Mouse (Mus musculus): ENCODE measurements around the gene Itpkc.
A peak's percentile ranks its signal among the peaks of the same experiment; 100 is the strongest.

The Itpkc gene

GRCm38 (mm10) chr7:27193731-27194130, 34.7 kb downstream of the Itpkc start:
- DNase-seq (ENCODE audit: low read depth, low spot score): no peak

GRCm38 (mm10) chr7:27192434-27192833, 36.0 kb downstream of the Itpkc start:
- DNase-seq (ENCODE audit: low read depth, low spot score): no peak

- DNase-seq (ENCODE audit: low read depth, low spot score): no peak
These were observed 39.1 kb downstream of the Itpkc start for GRCm38 (mm10) chr7:27189271-27189931.

GRCm38 (mm10) chr7:27185986-27186385, 42.5 kb downstream of the Itpkc start:
- no peak for DNase-seq (ENCODE audit: low read depth, low spot score)

GRCm38 (mm10) chr7:27184964-27185363, 43.5 kb downstream of the Itpkc start:
- DNase-seq (ENCODE audit: low read depth, low spot score): no peak

- no peak for DNase-seq (ENCODE audit: low read depth, low spot score)
These were observed 46.0 kb downstream of the Itpkc start for GRCm38 (mm10) chr7:27182498-27182897.

- DNase-seq (ENCODE audit: low read depth, low spot score): no peak
These were observed 47.4 kb downstream of the Itpkc start, which contains the start of the genes Gm21983 and Mia for GRCm38 (mm10) chr7:27180837-27181695. TSS of gene Gm21983 (minus strand) at chr7:27181086. TSS of gene Mia (minus strand) at chr7:27181157.

- DNase-seq (ENCODE audit: low read depth, low spot score): no peak
These were observed 48.4 kb downstream of the Itpkc start for GRCm38 (mm10) chr7:27180036-27180435.

GRCm38 (mm10) chr7:27179217-27179918, 49.1 kb downstream of the Itpkc start:
- no peak for DNase-seq (ENCODE audit: low read depth, low spot score)

- peak; percentile 99 for DNase-seq (ENCODE audit: low read depth, low spot score)
These were observed 49.9 kb downstream of the Itpkc start, which contains the start of gene Rab4b for GRCm38 (mm10) chr7:27178324-27179216. TSS of gene Rab4b (minus strand) at chr7:27178896.

- no peak for DNase-seq (ENCODE audit: low read depth, low spot score)
These were observed 50.5 kb downstream of the Itpkc start for GRCm38 (mm10) chr7:27177942-27178323.

- DNase-seq (ENCODE audit: low read depth, low spot score): no peak
These were observed 53.6 kb downstream of the Itpkc start for GRCm38 (mm10) chr7:27174896-27175295.

GRCm38 (mm10) chr7:27174496-27174895, 54.0 kb downstream of the Itpkc start:
- no peak for DNase-seq (ENCODE audit: low read depth, low spot score)

GRCm38 (mm10) chr7:27170981-27171380, 57.5 kb downstream of the Itpkc start:
- DNase-seq (ENCODE audit: low read depth, low spot score): no peak

- DNase-seq (ENCODE audit: low read depth, low spot score): no peak
These were observed 60.1 kb downstream of the Itpkc start for GRCm38 (mm10) chr7:27168371-27168770.

- no peak for DNase-seq (ENCODE audit: low read depth, low spot score)
These were observed 60.9 kb downstream of the Itpkc start for GRCm38 (mm10) chr7:27167475-27168094.

GRCm38 (mm10) chr7:27166614-27167474, 61.6 kb downstream of the Itpkc start, which contains the start of gene Egln2:
TSS of gene Egln2 (minus strand) at chr7:27166802.
- DNase-seq (ENCODE audit: low read depth, low spot score): peak; percentile 84

- DNase-seq (ENCODE audit: low read depth, low spot score): peak; percentile 56
These were observed 62.2 kb downstream of the Itpkc start for GRCm38 (mm10) chr7:27166229-27166613.

GRCm38 (mm10) chr7:27165696-27166095, 62.8 kb downstream of the Itpkc start:
- DNase-seq (ENCODE audit: low read depth, low spot score): no peak
